Mouse (Mus musculus): ENCODE results near the gene Ttc30b. TPM values are rescaled to one million over a fixed set of nuclear protein-coding genes. Genes with fewer than 3 reads are reported as not detected.

Ttc30b gene
- polyA plus RNA-seq, 1 experiment from 2014 or later: 18.6 TPM

DNA sequence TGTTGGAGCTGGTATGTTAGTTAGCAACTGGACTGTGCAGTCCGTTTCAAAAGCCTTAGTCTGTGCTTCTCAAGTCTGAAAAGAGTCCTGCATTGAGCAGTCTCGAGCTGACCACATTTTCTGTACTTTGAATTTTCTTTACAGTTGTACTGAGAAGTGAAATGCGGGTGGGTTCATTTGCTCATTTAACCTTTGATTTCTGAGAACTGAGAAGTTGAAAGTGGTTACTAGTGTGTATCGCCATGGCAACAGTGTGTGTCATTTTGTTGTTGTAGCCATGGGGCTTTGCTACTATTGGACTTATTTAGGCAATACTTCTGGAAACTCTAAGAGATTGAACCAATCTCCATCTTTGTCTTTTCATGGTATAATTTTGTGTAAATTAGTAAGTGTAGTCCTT is 46.4 kb downstream of the Ttc30b start:
- no peak for TF ChIP-seq CTCF (IDR thresholded peaks at IDR 0.05)
- TF ChIP-seq EP300 (IDR thresholded peaks at IDR 0.05): no peak
- Histone ChIP-seq H3K9me3 (ENCODE audit: low read length) (no peaks in the 10 kb centered on the region), H3K4me2 (replicated peaks; ENCODE audit: low read depth, low read length) (no peak overlapping the region), H3K27me3 (replicated peaks; ENCODE audit: insufficient read depth, low read length) (no peaks in the 10 kb centered on the region), H3K9ac (replicated peaks; ENCODE audit: low read depth) (no peak overlapping the region), H3K4me3 (ENCODE audit: low read depth, low read length) (no peak overlapping the region), H3K27ac (ENCODE audit: low read length) (no peak overlapping the region), H3K4me1 (ENCODE audit: insufficient read depth, low read depth, low read length) (no peaks in the 10 kb centered on the region), H3K36me3 (ENCODE audit: insufficient read depth, low read length) (no peaks in the 10 kb centered on the region; the same call in 1 of the 2 replicates)
- ATAC-seq: no peak
- 83% methylated on average over 4 of the region's 4 CpGs for WGBS
- DNase-seq (ENCODE audit: low spot score): peak; percentile 5

Other genes with a start within 250 kb of the Ttc30b start
- 116 and 151 TPM in 2 replicates for gene Nfe2l2, start 233.9 kb downstream of the Ttc30b start, polyA plus RNA-seq (2015; fragmentation: Nextera tagmentation; extraction: Ambion mirVana)
- 14.2 and 16.4 TPM in 2 replicates for gene Agps, start 106.4 kb downstream of the Ttc30b start, polyA plus RNA-seq (2015; fragmentation: Nextera tagmentation; extraction: Ambion mirVana)
- 0.25 and 0.65 TPM in 2 replicates for gene Ttc30a2, start 39.6 kb upstream of the Ttc30b start, polyA plus RNA-seq (2015; fragmentation: Nextera tagmentation; extraction: Ambion mirVana)
- 2.8 and 3.9 TPM in 2 replicates for gene Ttc30a1, start 43.4 kb upstream of the Ttc30b start, polyA plus RNA-seq (2015; fragmentation: Nextera tagmentation; extraction: Ambion mirVana)

Data from lung, postnatal 0 days (tissue).